Mouse (Mus musculus) monocyte, adult 59 days (primary cell): ENCODE results near the gene E4f1. TPM values are rescaled to one million over a fixed set of nuclear protein-coding genes. Genes with fewer than 3 reads are reported as not detected.

ENCODE experiments used
- total RNA-seq, 2 experiments: library from RNA; stranded (reverse); gene quantifications; one replicate each; pipeline ENCODE4 v1.2.4; 2023

Gene E4f1
- total RNA-seq, result 10 to 100 TPM; 37.7 to 43.5 TPM

GRCm38 (mm10) chr17:24469910-24470602 is at the start of gene E4f1, which contains the start of gene Pgp:
TSS of gene E4f1 (minus strand) at chr17:24470313.
TSS of gene Pgp (plus strand) at chr17:24470392.

GRCm38 (mm10) chr17:24488186-24488661 is 18.1 kb upstream of the E4f1 start, which contains the start of gene Caskin1:
TSS of gene Caskin1 (plus strand) at chr17:24488601.

GRCm38 (mm10) chr17:24478663-24479380 is 8.7 kb upstream of the E4f1 start, which contains the start of gene Mlst8:
TSS of gene Mlst8 (minus strand) at chr17:24479078.

DNA sequence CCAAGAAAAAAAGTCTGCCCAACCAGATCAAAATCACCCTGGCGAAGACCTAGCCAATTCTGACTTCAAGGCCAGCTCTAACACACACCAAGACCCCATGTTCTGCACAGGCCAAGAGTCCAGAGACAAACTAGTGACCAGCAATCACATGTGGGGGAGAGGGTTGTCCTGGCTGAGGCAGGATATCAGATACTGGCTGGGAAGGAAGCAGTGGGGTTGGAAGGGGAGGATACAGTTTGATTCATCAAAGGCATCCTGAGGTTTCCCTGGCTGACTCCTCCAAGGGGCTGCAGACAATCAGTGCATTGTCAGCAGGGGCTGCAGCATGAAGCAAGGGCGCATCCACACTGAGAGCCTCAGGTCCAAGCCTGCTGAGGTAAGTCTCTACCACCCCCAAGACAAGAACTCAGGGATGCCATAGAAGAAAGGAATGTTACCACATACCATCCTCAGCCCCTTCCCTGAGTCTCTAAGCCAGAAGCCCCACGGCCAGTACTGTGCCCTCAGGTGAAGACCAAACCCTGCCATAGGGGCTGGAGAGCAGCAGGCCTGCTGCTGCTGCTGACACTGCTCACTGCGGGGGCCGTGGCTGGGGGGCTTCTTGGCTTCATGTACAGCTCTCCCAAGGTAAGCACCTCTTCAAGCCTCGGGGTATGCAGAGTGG is 3.6 kb upstream of the E4f1 start, which contains the start of gene Bricd5:
TSS of gene Bricd5 (plus strand) at position 273 of the 664 bp plus-strand sequence.

GRCm38 (mm10) chr17:24442632-24443155 is 27.4 kb downstream of the E4f1 start, which contains the start of gene Dnase1l2:
TSS of gene Dnase1l2 (minus strand) at chr17:24443105.

GRCm38 (mm10) chr17:24426471-24427169 is 43.5 kb downstream of the E4f1 start, which contains the start of gene Eci1:
TSS of gene Eci1 (plus strand) at chr17:24426641.

GRCm38 (mm10) chr17:24414230-24414976 is 55.7 kb downstream of the E4f1 start, which contains the start of gene Rnps1:
TSS of gene Rnps1 (plus strand) at chr17:24414565.

Other genes starting within 250 kb of the E4f1 start
- gene Tedc2, start 249.5 kb downstream of the E4f1 start, total RNA-seq, result 1 to 10 TPM; 4.1 to 6.2 TPM
- 10 to 100 TPM; 15.7 to 16.9 TPM for gene Ccnf, start 218.8 kb downstream of the E4f1 start, total RNA-seq
- under 1 TPM; 0.26 to 0.27 TPM for gene Abca17, start 119.2 kb downstream of the E4f1 start, total RNA-seq
- 10 to 100 TPM; 75.4 to 76.2 TPM for gene Abca3, start 118.4 kb downstream of the E4f1 start, total RNA-seq
- 10 to 100 TPM; 82.6 to 84.4 TPM for gene Rnps1, start 55.7 kb downstream of the E4f1 start, total RNA-seq
- 10 to 100 TPM; 20.9 to 22.4 TPM for gene Eci1, start 43.7 kb downstream of the E4f1 start, total RNA-seq
- 1 to 10 TPM; 2.4 to 3.3 TPM for gene Dnase1l2, start 27.2 kb downstream of the E4f1 start, total RNA-seq
- 10 to 100 TPM; 14.8 to 18.7 TPM for gene Pgp, start 79 bp upstream of the E4f1 start, total RNA-seq
- gene Bricd5, start 3.6 kb upstream of the E4f1 start, total RNA-seq, result not detected
- 10 to 100 TPM; 19.4 to 24.9 TPM for gene Mlst8, start 8.8 kb upstream of the E4f1 start, total RNA-seq
- not detected for gene Caskin1, start 18.3 kb upstream of the E4f1 start, total RNA-seq
- gene Traf7, start 57.6 kb upstream of the E4f1 start, total RNA-seq, result 100 to 1,000 TPM; 141 to 154 TPM
- gene Rab26, start 63.9 kb upstream of the E4f1 start, total RNA-seq, result 1 to 10 TPM in 1 of 2 experiments, under 1 TPM in 1; 0.58 to 1.6 TPM
- gene Pkd1, start 79.5 kb upstream of the E4f1 start, total RNA-seq, result 10 to 100 TPM; 41.4 to 46.0 TPM
- gene Tsc2, start 162.3 kb upstream of the E4f1 start, total RNA-seq, result 10 to 100 TPM; 68.8 to 75.5 TPM
- 1 to 10 TPM; 1.7 to 2.5 TPM for gene Nthl1, start 162.4 kb upstream of the E4f1 start, total RNA-seq
- gene Slc9a3r2, start 180.0 kb upstream of the E4f1 start, total RNA-seq, result 1 to 10 TPM; 2.1 to 2.9 TPM
- gene Npw, start 188.1 kb upstream of the E4f1 start, total RNA-seq, result not detected
- gene Zfp598, start 199.4 kb upstream of the E4f1 start, total RNA-seq, result 10 to 100 TPM; 46.6 to 48.8 TPM
- not detected for gene Syngr3, start 219.6 kb upstream of the E4f1 start, total RNA-seq
- 10 to 100 TPM; 15.5 to 18.1 TPM for gene Gfer, start 225.8 kb upstream of the E4f1 start, total RNA-seq
- 1 to 10 TPM; 3.4 to 5.3 TPM for gene Noxo1, start 225.9 kb upstream of the E4f1 start, total RNA-seq
- 10 to 100 TPM; 16.1 to 22.1 TPM for gene Tbl3, start 237.3 kb upstream of the E4f1 start, total RNA-seq
- gene Rnf151, start 247.8 kb upstream of the E4f1 start, total RNA-seq, result not detected
- gene Rps2, start 247.8 kb upstream of the E4f1 start, total RNA-seq, result 100 to 1,000 TPM; 714 to 754 TPM